Mouse (Mus musculus) neutrophil, adult 83 days (primary cell): ENCODE measurements around the gene Plekha3. TPM values are rescaled to one million over a fixed set of nuclear protein-coding genes. Genes with fewer than 3 reads are reported as not detected.

Experiments used
- total RNA-seq, 2 experiments: library from RNA; stranded (reverse); gene quantifications; one replicate each; pipeline ENCODE4 v1.2.4; 2023

Plekha3 gene
- 10 to 100 TPM; 11.0 to 11.1 TPM for total RNA-seq

DNA sequence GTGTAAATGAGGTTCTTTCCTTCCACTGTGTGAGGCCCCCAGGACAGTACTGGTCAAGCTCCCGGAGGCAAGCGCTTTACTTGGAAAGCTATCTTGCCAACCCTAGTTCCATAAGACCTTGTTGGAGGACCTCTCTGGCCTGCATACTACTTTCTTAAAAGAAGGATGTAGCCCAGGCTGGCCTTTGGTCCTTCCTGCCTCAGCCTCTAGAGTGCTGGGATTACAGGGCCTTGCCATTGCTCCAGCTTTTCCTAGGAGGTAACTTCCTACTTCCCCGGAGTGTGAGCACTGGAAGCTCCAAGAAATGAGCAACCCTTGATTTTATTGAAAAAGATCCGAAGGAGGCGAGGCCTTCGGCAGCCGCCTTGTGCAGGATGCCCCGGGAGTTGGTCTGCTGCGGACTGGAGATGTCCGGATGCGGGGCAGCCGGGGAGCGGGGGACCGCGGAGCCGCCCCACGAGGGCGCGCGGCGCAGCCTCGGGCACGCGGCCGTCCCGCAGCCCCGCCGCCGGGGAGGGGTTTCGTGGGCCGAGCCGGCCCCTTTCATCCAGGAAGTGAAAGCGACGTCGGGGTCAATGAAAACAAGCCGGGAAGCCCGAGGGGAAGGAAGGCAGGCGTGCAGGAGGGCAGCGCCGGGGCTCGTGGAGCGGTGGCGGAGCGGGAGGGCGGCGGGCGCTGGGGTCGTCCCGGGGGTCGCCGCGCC lies at the start of gene Plekha3:
Gene Plekha3, plus strand, starts transcription at position 557 of the 703 bp plus-strand sequence.

DNA sequence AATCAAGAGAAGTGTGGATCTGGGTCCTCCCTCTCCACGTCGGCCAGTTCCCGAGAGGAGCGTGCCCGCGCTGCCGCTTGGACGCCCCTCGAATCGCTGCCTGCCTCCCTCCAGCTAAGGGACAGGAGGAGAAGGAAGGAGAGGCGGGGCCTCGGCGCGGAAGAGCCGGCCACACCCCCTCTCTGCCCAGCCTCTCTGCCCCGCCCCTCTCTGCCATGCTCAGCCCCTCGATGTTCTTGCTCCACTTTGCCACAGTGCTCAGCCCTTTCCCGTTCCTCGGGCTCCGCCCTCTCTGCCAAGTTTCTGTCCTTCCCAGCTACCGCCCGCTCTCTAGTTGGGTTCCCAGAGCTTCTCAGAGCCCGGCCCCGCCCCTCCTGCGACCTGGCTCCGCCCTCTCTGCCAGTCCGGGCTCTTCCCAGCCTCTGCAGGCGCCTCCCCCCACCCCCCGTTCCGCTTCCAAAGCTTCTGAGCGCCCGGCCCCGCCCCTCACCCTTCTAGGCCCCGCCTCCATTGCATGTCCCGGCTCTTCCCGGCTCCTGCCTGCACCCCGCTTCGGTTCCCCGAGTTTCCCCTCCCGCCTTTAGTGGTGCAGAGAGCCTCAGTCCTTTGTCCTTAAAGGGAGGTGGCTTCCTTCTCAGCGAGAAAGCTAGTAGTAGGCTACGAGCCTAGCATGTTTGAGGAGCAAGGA lies 27.1 kb upstream of the Plekha3 start, which contains the start of the genes Prkra and Pjvk:
Gene Prkra, minus strand, starts transcription at position 133 of the 688 bp plus-strand sequence.
Gene Pjvk, plus strand, starts transcription at position 594 of the 688 bp plus-strand sequence.

DNA sequence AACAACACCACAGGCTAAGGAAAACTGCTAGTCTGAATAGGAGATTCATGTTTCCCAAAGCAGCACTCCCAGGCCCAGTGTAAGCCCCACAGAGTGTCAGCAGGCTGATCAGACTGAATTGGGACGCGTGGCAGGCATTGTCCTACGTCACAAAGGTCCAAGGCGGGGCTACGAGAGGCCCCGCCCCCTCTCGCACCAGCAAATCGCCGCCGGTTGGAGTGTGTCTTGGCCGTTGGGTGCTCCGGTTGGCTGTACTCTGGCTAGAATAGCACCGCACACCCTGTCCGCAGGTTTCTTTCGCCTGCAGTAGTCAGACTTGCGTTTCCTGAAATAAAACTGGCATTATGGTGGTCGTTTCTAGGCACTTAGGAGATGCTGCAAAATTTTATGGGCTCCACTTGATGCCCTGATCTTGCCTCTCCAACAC lies 2.1 kb upstream of the Plekha3 start, which contains the start of gene Fkbp7:
Gene Fkbp7, minus strand, starts transcription at position 151 of the 427 bp plus-strand sequence.

Other genes with a start within 250 kb of the Plekha3 start
- gene Prkra, start 27.3 kb upstream of the Plekha3 start, total RNA-seq, result 10 to 100 TPM; 12.8 to 13.7 TPM
- gene Pjvk, start 26.8 kb upstream of the Plekha3 start, total RNA-seq, result not detected
- gene Fkbp7, start 2.2 kb upstream of the Plekha3 start, total RNA-seq, result 1 to 10 TPM; 2.7 to 4.8 TPM